Mouse (Mus musculus) E14TG2a.4 (cell line): ENCODE measurements around the gene Grin2d.

Source experiments
- CTCF ChIP-seq: conservative IDR thresholded peaks from 2 replicates; pipeline ENCODE4 v1.5.1; 2014; ENCODE audit warnings: low read length
- NANOG ChIP-seq: IDR thresholded peaks from 2 replicates; pipeline ENCODE4 v1.6.1; 2014; ENCODE audit warnings: borderline replicate concordance, low read length, mixed read lengths

DNA sequence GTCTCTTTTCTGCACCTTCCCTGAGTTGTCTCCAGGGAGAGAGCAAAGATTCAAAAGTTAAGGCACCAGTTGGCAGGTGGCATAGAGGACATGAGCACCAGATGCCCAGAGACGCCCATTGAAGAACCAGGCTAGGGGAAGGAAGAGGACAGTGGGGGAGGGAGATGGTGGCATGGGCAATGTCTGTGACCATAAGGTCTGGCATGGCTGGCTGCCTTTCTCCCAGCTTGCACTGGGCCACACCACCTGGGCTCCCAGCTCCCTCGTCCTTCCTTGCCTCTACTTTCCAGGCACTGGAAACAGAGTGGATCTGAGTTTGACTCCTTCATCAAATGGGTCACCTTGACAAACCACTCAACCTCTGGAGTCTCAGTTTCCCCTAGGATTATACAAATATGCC lies 14.5 kb upstream of the Grin2d start:
- no peak for TF ChIP-seq CTCF
- no peak for TF ChIP-seq NANOG
